Mouse (Mus musculus): ENCODE data around the gene Cdkal1.

GRCm38 (mm10) chr13:29150120-29150519, 705.4 kb downstream of the Cdkal1 start:
- TF ChIP-seq ZC3H11A (IDR thresholded peaks at IDR 0.05; ENCODE audit: borderline replicate concordance, low read depth, low read length) (no peak), MAFK (IDR thresholded peaks at IDR 0.05; ENCODE audit: insufficient read depth, low read depth, low read length) (no peak)

Measured in ES-E14 (cell line).